Mouse (Mus musculus) kidney, adult 2 months (tissue): ENCODE measurements around the gene Sec14l2.

ENCODE experiments used
- CTCF ChIP-seq: fragments of 200-500 bp; conservative IDR thresholded peaks from 2 replicates; pipeline ENCODE4 v1.5.1; 2011; ENCODE audit warnings: low read depth, mild to moderate bottlenecking, control low read depth, low read length, moderate library complexity, mixed read lengths; ENCODE audit not compliant: insufficient read depth, insufficient read length
- POLR2A ChIP-seq: fragments of 200-500 bp; IDR thresholded peaks from one replicate; pipeline ENCODE4 v1.6.1; 2011; ENCODE audit warnings: low read depth, low read length, control low read depth

GRCm38 (mm10) chr11:4160758-4161480, 37.7 kb upstream of the Sec14l2 start:
- TF ChIP-seq CTCF (no peak), POLR2A (no peak)
